Mouse (Mus musculus): ENCODE data around the gene Lgals9. TPM values are rescaled to one million over a fixed set of nuclear protein-coding genes. Genes with fewer than 3 reads are reported as not detected.
A peak's percentile ranks its signal among the peaks of the same experiment; 100 is the strongest.

Gene Lgals9
- polyA plus RNA-seq (2011; ENCODE audit: insufficient read depth, insufficient read length, low read depth, missing spikeins) = 8.8 and 10.7 TPM in 2 replicates

- Histone ChIP-seq H3K4me1 (ENCODE audit: control insufficient read depth, insufficient read depth, low read length) (no peaks in the 10 kb centered on the region), H3K9me3 (replicated peaks; ENCODE audit: control insufficient read depth, insufficient read depth, low read length, poor library complexity, severe bottlenecking) (peaks cover 17% of the 10 kb centered on the region), H3K27ac (ENCODE audit: insufficient read depth, low read length) (no peak within 1 kb of the TSS), H3K4me3 (ENCODE audit: low read depth, low read length) (no peak within 1 kb of the TSS), H3K9ac (ENCODE audit: low read depth, poor library complexity, severe bottlenecking) (no peak within 1 kb of the TSS), H3K27me3 (ENCODE audit: control insufficient read depth, insufficient read depth, low read length, poor library complexity, severe bottlenecking) (no peaks in the 10 kb centered on the region), H3K36me3 (ENCODE audit: control insufficient read depth, insufficient read depth, low read length, poor library complexity, severe bottlenecking) (peaks cover 2% of the 10 kb centered on the region; the same call in 1 of the 2 replicates)
- TF ChIP-seq EP300 (IDR thresholded peaks at IDR 0.05; ENCODE audit: insufficient read depth, low read depth, low read length) (no peak), POLR2A (IDR thresholded peaks at IDR 0.05; ENCODE audit: insufficient read depth, low read length) (no peak), CTCF (IDR thresholded peaks at IDR 0.05; ENCODE audit: low read depth, low read length) (no peak)
These were observed at the start of gene Lgals9 for GRCm38 (mm10) chr11:78984483-78985177. Lgals9 (minus strand) TSS chr11:78984946.

GRCm38 (mm10) chr11:79033636-79034035 is 48.9 kb upstream of the Lgals9 start:
- no peak overlapping the region for H3K27ac ChIP-seq (ENCODE audit: insufficient read depth, low read length)
- no peaks in the 10 kb centered on the region for H3K36me3 ChIP-seq (ENCODE audit: control insufficient read depth, insufficient read depth, low read length, poor library complexity, severe bottlenecking)
- H3K9ac ChIP-seq (ENCODE audit: low read depth, poor library complexity, severe bottlenecking) = no peak overlapping the region
- TF ChIP-seq POLR2A (IDR thresholded peaks at IDR 0.05; ENCODE audit: insufficient read depth, low read length) = no peak
- no peak overlapping the region for H3K4me3 ChIP-seq (ENCODE audit: low read depth, low read length)
- H3K4me1 ChIP-seq (ENCODE audit: control insufficient read depth, insufficient read depth, low read length) = no peaks in the 10 kb centered on the region
- H3K9me3 ChIP-seq (replicated peaks; ENCODE audit: control insufficient read depth, insufficient read depth, low read length, poor library complexity, severe bottlenecking) = no peaks in the 10 kb centered on the region
- H3K27me3 ChIP-seq (ENCODE audit: control insufficient read depth, insufficient read depth, low read length, poor library complexity, severe bottlenecking) = no peaks in the 10 kb centered on the region

- no peak for TF ChIP-seq EP300 (IDR thresholded peaks at IDR 0.05; ENCODE audit: insufficient read depth, low read depth, low read length)
- no peak for TF ChIP-seq CTCF (IDR thresholded peaks at IDR 0.05; ENCODE audit: low read depth, low read length)
- no peak for TF ChIP-seq POLR2A (IDR thresholded peaks at IDR 0.05; ENCODE audit: insufficient read depth, low read length)
- no peaks in the 10 kb centered on the region for H3K27me3 ChIP-seq (ENCODE audit: control insufficient read depth, insufficient read depth, low read length, poor library complexity, severe bottlenecking)
- H3K27ac ChIP-seq (ENCODE audit: insufficient read depth, low read length) = no peak overlapping the region
These were observed 48.3 kb upstream of the Lgals9 start for GRCm38 (mm10) chr11:79033021-79033420.

GRCm38 (mm10) chr11:79031452-79031746 is 46.7 kb upstream of the Lgals9 start:
- no peak overlapping the region for H3K9ac ChIP-seq (ENCODE audit: low read depth, poor library complexity, severe bottlenecking)
- H3K4me3 ChIP-seq (ENCODE audit: low read depth, low read length) = no peak overlapping the region
- no peaks in the 10 kb centered on the region for H3K36me3 ChIP-seq (ENCODE audit: control insufficient read depth, insufficient read depth, low read length, poor library complexity, severe bottlenecking)
- no peaks in the 10 kb centered on the region for H3K9me3 ChIP-seq (replicated peaks; ENCODE audit: control insufficient read depth, insufficient read depth, low read length, poor library complexity, severe bottlenecking)
- TF ChIP-seq CTCF (IDR thresholded peaks at IDR 0.05; ENCODE audit: low read depth, low read length) (no peak), EP300 (IDR thresholded peaks at IDR 0.05; ENCODE audit: insufficient read depth, low read depth, low read length) (no peak), POLR2A (IDR thresholded peaks at IDR 0.05; ENCODE audit: insufficient read depth, low read length) (no peak)
- no peaks in the 10 kb centered on the region for H3K4me1 ChIP-seq (ENCODE audit: control insufficient read depth, insufficient read depth, low read length)
- no peak overlapping the region for H3K27ac ChIP-seq (ENCODE audit: insufficient read depth, low read length)
- H3K27me3 ChIP-seq (ENCODE audit: control insufficient read depth, insufficient read depth, low read length, poor library complexity, severe bottlenecking) = no peaks in the 10 kb centered on the region

More at GRCm38 (mm10) chr11:79033021-79033420, 48.3 kb upstream of the Lgals9 start:
- no peak overlapping the region for H3K9ac ChIP-seq (ENCODE audit: low read depth, poor library complexity, severe bottlenecking)
- H3K4me3 ChIP-seq (ENCODE audit: low read depth, low read length) = no peak overlapping the region
- H3K36me3 ChIP-seq (ENCODE audit: control insufficient read depth, insufficient read depth, low read length, poor library complexity, severe bottlenecking) = no peaks in the 10 kb centered on the region
- no peaks in the 10 kb centered on the region for H3K4me1 ChIP-seq (ENCODE audit: control insufficient read depth, insufficient read depth, low read length)
- no peaks in the 10 kb centered on the region for H3K9me3 ChIP-seq (replicated peaks; ENCODE audit: control insufficient read depth, insufficient read depth, low read length, poor library complexity, severe bottlenecking)

- no peak overlapping the region for H3K27ac ChIP-seq (ENCODE audit: insufficient read depth, low read length)
- TF ChIP-seq EP300 (IDR thresholded peaks at IDR 0.05; ENCODE audit: insufficient read depth, low read depth, low read length) (no peak), CTCF (IDR thresholded peaks at IDR 0.05; ENCODE audit: low read depth, low read length) (peak; percentile 94)
- no peaks in the 10 kb centered on the region for H3K27me3 ChIP-seq (ENCODE audit: control insufficient read depth, insufficient read depth, low read length, poor library complexity, severe bottlenecking)
- no peak overlapping the region for H3K4me3 ChIP-seq (ENCODE audit: low read depth, low read length)
- H3K36me3 ChIP-seq (ENCODE audit: control insufficient read depth, insufficient read depth, low read length, poor library complexity, severe bottlenecking) = no peaks in the 10 kb centered on the region
- H3K9me3 ChIP-seq (replicated peaks; ENCODE audit: control insufficient read depth, insufficient read depth, low read length, poor library complexity, severe bottlenecking) = no peaks in the 10 kb centered on the region
- no peaks in the 10 kb centered on the region for H3K4me1 ChIP-seq (ENCODE audit: control insufficient read depth, insufficient read depth, low read length)
- H3K9ac ChIP-seq (ENCODE audit: low read depth, poor library complexity, severe bottlenecking) = no peak overlapping the region
These were observed 46.1 kb upstream of the Lgals9 start for GRCm38 (mm10) chr11:79030570-79031451.

GRCm38 (mm10) chr11:79023751-79024150 is 39.0 kb upstream of the Lgals9 start:
- Histone ChIP-seq H3K27ac (ENCODE audit: insufficient read depth, low read length) (no peak overlapping the region), H3K36me3 (ENCODE audit: control insufficient read depth, insufficient read depth, low read length, poor library complexity, severe bottlenecking) (no peaks in the 10 kb centered on the region), H3K9me3 (replicated peaks; ENCODE audit: control insufficient read depth, insufficient read depth, low read length, poor library complexity, severe bottlenecking) (no peaks in the 10 kb centered on the region), H3K9ac (ENCODE audit: low read depth, poor library complexity, severe bottlenecking) (no peak overlapping the region), H3K27me3 (ENCODE audit: control insufficient read depth, insufficient read depth, low read length, poor library complexity, severe bottlenecking) (no peaks in the 10 kb centered on the region), H3K4me3 (ENCODE audit: low read depth, low read length) (no peak overlapping the region), H3K4me1 (ENCODE audit: control insufficient read depth, insufficient read depth, low read length) (peaks cover 3% of the 10 kb centered on the region)
- TF ChIP-seq CTCF (IDR thresholded peaks at IDR 0.05; ENCODE audit: low read depth, low read length) = no peak
- TF ChIP-seq POLR2A (IDR thresholded peaks at IDR 0.05; ENCODE audit: insufficient read depth, low read length) = no peak
- TF ChIP-seq EP300 (IDR thresholded peaks at IDR 0.05; ENCODE audit: insufficient read depth, low read depth, low read length) = no peak

Measured in ES-Bruce4 (cell line).